Mouse (Mus musculus): Measurements from ENCODE around the gene Psmc3. TPM values are rescaled to one million over a fixed set of nuclear protein-coding genes. Genes with fewer than 3 reads are reported as not detected.

Gene Psmc3
- total and polyA plus RNA-seq, 3 experiments: 112 to 252 (median 216) TPM

GRCm38 (mm10) chr2:91087453-91087852 is 33.6 kb downstream of the Psmc3 start:
- 79% methylated on average over 9 of the region's 9 CpGs for WGBS

GRCm38 (mm10) chr2:91088987-91089386 is 35.2 kb downstream of the Psmc3 start:
- TF ChIP-seq EP300 (IDR thresholded peaks at IDR 0.05; ENCODE audit: insufficient read depth, low read depth, low read length) (no peak), POLR2A (IDR thresholded peaks at IDR 0.05; ENCODE audit: insufficient read depth, low read depth, low read length) (no peak), CTCF (IDR thresholded peaks at IDR 0.05) (no peak)
- H3K79me2 ChIP-seq (replicated peaks; ENCODE audit: control insufficient read depth, insufficient read depth, low read length): no peaks in the 10 kb centered on the region
- H3K4me1 ChIP-seq (ENCODE audit: control insufficient read depth, insufficient read depth, low read length): no peaks in the 10 kb centered on the region
- intact Hi-C loops (cut with DNase I): no loop called here
- DNase-seq: no peak
- no peak overlapping the region for H3K4me3 ChIP-seq
- 75% methylated on average over 9 of the region's 9 CpGs for WGBS
- no peaks in the 10 kb centered on the region for H3K36me3 ChIP-seq (ENCODE audit: control insufficient read depth, insufficient read depth, low read length)
- H3K27me3 ChIP-seq (ENCODE audit: control insufficient read depth, insufficient read depth, low read length): no peaks in the 10 kb centered on the region
- H3K9ac ChIP-seq (ENCODE audit: low read depth, low read length): no peak overlapping the region
- no peak overlapping the region for H3K27ac ChIP-seq

More at GRCm38 (mm10) chr2:91087453-91087852, 33.6 kb downstream of the Psmc3 start:
- TF ChIP-seq EP300 (IDR thresholded peaks at IDR 0.05; ENCODE audit: insufficient read depth, low read depth, low read length) (no peak), POLR2A (IDR thresholded peaks at IDR 0.05; ENCODE audit: insufficient read depth, low read depth, low read length) (no peak), CTCF (IDR thresholded peaks at IDR 0.05) (no peak)
- no peaks in the 10 kb centered on the region for H3K79me2 ChIP-seq (replicated peaks; ENCODE audit: control insufficient read depth, insufficient read depth, low read length)
- no peak overlapping the region for H3K4me3 ChIP-seq
- intact Hi-C loops (cut with DNase I): no loop called here
- DNase-seq: no peak
- no peaks in the 10 kb centered on the region for H3K4me1 ChIP-seq (ENCODE audit: control insufficient read depth, insufficient read depth, low read length)
- no peaks in the 10 kb centered on the region for H3K27me3 ChIP-seq (ENCODE audit: control insufficient read depth, insufficient read depth, low read length)
- no peak overlapping the region for H3K9ac ChIP-seq (ENCODE audit: low read depth, low read length)
- no peak overlapping the region for H3K27ac ChIP-seq
- no peaks in the 10 kb centered on the region for H3K36me3 ChIP-seq (ENCODE audit: control insufficient read depth, insufficient read depth, low read length)

DNA sequence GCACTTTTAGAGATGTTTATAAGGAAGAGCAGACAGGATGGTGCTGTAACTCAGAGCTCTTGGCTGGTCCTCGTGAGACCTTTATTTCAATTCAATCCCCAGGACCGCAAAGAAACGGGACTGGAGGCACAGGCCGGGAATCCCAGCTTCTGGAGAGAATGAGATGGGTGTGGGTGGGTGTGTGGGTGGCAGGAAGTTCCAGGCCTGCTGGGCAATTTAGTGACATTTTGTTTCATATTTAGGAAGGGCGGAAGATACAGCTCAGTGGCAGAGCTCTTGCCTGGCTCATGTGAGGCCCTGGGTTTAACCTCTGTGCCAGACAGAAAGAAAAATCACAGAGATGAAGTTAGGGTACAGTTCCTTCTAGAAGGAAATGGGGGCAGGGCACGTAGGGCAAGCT is 36.4 kb downstream of the Psmc3 start:
- H3K27me3 ChIP-seq (ENCODE audit: control insufficient read depth, insufficient read depth, low read length): no peaks in the 10 kb centered on the region
- intact Hi-C loops (cut with DNase I): no loop called here

DNA sequence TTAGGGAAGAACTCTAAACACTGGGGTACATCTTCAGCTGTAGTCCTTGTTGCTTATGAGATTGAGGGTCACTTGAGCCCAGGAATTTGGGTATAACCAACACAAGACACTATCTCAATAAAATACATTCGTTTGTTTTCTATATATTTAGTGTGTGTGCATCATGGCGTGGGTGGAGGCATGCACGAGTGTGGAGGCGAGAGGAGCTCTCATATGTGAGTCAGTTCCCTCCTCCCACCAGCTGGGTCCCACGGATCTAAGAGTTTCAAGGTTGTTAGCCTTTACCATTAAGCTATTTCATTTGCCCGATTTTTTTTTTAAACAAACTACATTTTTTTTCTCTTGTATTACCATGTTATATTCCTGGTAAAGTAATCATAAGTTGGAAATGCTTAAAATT is 37.0 kb downstream of the Psmc3 start:
- H3K27me3 ChIP-seq (ENCODE audit: control insufficient read depth, insufficient read depth, low read length): no peaks in the 10 kb centered on the region
- no peaks in the 10 kb centered on the region for H3K36me3 ChIP-seq (ENCODE audit: control insufficient read depth, insufficient read depth, low read length)
- H3K4me3 ChIP-seq: no peak overlapping the region
- no peak for DNase-seq
- intact Hi-C loops (cut with DNase I): no loop called here
- H3K4me1 ChIP-seq (ENCODE audit: control insufficient read depth, insufficient read depth, low read length): no peaks in the 10 kb centered on the region
- 75% methylated on average over 6 of the region's 6 CpGs for WGBS
- H3K9ac ChIP-seq (ENCODE audit: low read depth, low read length): no peak overlapping the region
- H3K27ac ChIP-seq: no peak overlapping the region
- TF ChIP-seq POLR2A (IDR thresholded peaks at IDR 0.05; ENCODE audit: insufficient read depth, low read depth, low read length) (no peak), EP300 (IDR thresholded peaks at IDR 0.05; ENCODE audit: insufficient read depth, low read depth, low read length) (no peak), CTCF (IDR thresholded peaks at IDR 0.05) (no peak)
- H3K79me2 ChIP-seq (replicated peaks; ENCODE audit: control insufficient read depth, insufficient read depth, low read length): no peaks in the 10 kb centered on the region

More for the DNA sequence above, 36.4 kb downstream of the Psmc3 start:
- Histone ChIP-seq H3K9ac (ENCODE audit: low read depth, low read length) (no peak overlapping the region), H3K4me3 (no peak overlapping the region), H3K79me2 (replicated peaks; ENCODE audit: control insufficient read depth, insufficient read depth, low read length) (no peaks in the 10 kb centered on the region), H3K4me1 (ENCODE audit: control insufficient read depth, insufficient read depth, low read length) (no peaks in the 10 kb centered on the region), H3K36me3 (ENCODE audit: control insufficient read depth, insufficient read depth, low read length) (no peaks in the 10 kb centered on the region), H3K27ac (no peak overlapping the region)
- TF ChIP-seq EP300 (IDR thresholded peaks at IDR 0.05; ENCODE audit: insufficient read depth, low read depth, low read length): no peak
- TF ChIP-seq CTCF (IDR thresholded peaks at IDR 0.05): no peak
- no peak for TF ChIP-seq POLR2A (IDR thresholded peaks at IDR 0.05; ENCODE audit: insufficient read depth, low read depth, low read length)
- no peak for DNase-seq
- WGBS: 48% methylated on average over 6 of the region's 6 CpGs

- Histone ChIP-seq H3K27ac (peak overlapping the region; percentile 31; the same call in 1 of the 2 replicates), H3K27me3 (ENCODE audit: control insufficient read depth, insufficient read depth, low read length) (no peaks in the 10 kb centered on the region), H3K9ac (ENCODE audit: low read depth, low read length) (peak overlapping the region; percentile 51), H3K4me3 (no peak overlapping the region), H3K79me2 (replicated peaks; ENCODE audit: control insufficient read depth, insufficient read depth, low read length) (no peaks in the 10 kb centered on the region), H3K36me3 (ENCODE audit: control insufficient read depth, insufficient read depth, low read length) (no peaks in the 10 kb centered on the region), H3K4me1 (ENCODE audit: control insufficient read depth, insufficient read depth, low read length) (no peaks in the 10 kb centered on the region)
- intact Hi-C loops (cut with DNase I): no loop called here
- DNase-seq: peak in 1 of 2 experiments; percentile 81
- WGBS: 69% methylated on average over 14 of the region's 14 CpGs
- TF ChIP-seq POLR2A (IDR thresholded peaks at IDR 0.05; ENCODE audit: insufficient read depth, low read depth, low read length) (0 out of 2 replicates have a peak, but pooled peaks have one; percentile 27), EP300 (IDR thresholded peaks at IDR 0.05; ENCODE audit: insufficient read depth, low read depth, low read length) (no peak), CTCF (IDR thresholded peaks at IDR 0.05) (no peak)
Observed at GRCm38 (mm10) chr2:91096524-91096923, 42.7 kb downstream of the Psmc3 start.

- intact Hi-C loops (cut with DNase I): no loop called here
- Histone ChIP-seq H3K9ac (ENCODE audit: low read depth, low read length) (peak overlapping the region; percentile 51), H3K4me3 (no peak overlapping the region), H3K4me1 (ENCODE audit: control insufficient read depth, insufficient read depth, low read length) (no peaks in the 10 kb centered on the region), H3K79me2 (replicated peaks; ENCODE audit: control insufficient read depth, insufficient read depth, low read length) (no peaks in the 10 kb centered on the region), H3K27ac (peak overlapping the region; percentile 31; the same call in 1 of the 2 replicates), H3K36me3 (ENCODE audit: control insufficient read depth, insufficient read depth, low read length) (no peaks in the 10 kb centered on the region), H3K27me3 (ENCODE audit: control insufficient read depth, insufficient read depth, low read length) (no peaks in the 10 kb centered on the region)
- 70% methylated on average over 10 of the region's 10 CpGs for WGBS
- no peak for DNase-seq
- TF ChIP-seq POLR2A (IDR thresholded peaks at IDR 0.05; ENCODE audit: insufficient read depth, low read depth, low read length) (no peak), CTCF (IDR thresholded peaks at IDR 0.05) (no peak), EP300 (IDR thresholded peaks at IDR 0.05; ENCODE audit: insufficient read depth, low read depth, low read length) (no peak)
Observed at GRCm38 (mm10) chr2:91097015-91097414, 43.2 kb downstream of the Psmc3 start.
